Mouse (Mus musculus) cerebellum, postnatal 4 days (tissue): ENCODE measurements around the gene Kcnj5.
A peak's percentile ranks its signal among the peaks of the same experiment; 100 is the strongest.

Experiments used
- DNase-seq, 2 experiments: peaks; one replicate each; pipeline ENCODE4 v3.0.0; 2022; ENCODE audit warnings: low spot score in 2 of 2, mixed read lengths in 1 of 2

The Kcnj5 gene

DNA sequence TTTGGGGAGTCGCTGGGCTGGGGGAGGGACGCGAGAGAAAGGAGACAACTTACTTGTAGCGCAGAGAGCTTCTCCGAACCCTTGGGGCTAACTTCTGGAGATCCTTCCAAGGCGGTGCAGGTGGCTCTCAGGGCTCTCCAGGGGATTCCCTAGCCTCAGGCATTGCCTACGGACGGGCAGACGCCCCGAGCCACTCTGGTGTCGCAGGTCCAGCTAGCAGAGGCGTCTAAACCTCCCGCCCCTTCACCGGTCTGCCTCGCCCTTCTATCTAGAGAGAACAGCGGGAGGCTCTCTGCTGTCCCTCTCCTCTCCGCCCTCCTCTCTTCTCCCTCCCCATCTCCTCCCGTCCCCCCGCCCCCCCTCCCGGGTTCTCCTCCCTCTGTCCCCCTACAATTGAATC is at the start of gene Kcnj5:
Gene Kcnj5 (minus strand): TSS at position 300 of the 400 bp plus-strand sequence.
- no peak for DNase-seq

DNA sequence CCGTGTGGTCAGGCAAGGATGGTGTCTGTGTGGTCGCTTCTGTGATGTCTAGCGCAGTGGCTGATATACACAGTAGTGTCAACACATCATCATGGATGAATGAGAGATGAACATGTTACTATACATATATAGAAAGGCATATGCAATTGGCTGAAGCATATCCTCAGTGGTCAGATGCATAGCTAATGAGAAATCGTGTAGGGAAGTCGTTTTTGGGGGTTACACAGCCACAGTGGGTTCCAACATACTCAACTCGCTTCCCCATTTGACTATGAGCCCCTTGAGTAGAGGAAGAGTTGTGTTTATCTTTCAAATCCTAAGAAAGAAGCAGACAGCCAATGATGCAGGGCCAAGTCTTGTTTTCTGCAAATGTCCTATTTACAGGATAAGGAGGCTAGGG is 48.6 kb upstream of the Kcnj5 start:
- DNase-seq: no peak

DNA sequence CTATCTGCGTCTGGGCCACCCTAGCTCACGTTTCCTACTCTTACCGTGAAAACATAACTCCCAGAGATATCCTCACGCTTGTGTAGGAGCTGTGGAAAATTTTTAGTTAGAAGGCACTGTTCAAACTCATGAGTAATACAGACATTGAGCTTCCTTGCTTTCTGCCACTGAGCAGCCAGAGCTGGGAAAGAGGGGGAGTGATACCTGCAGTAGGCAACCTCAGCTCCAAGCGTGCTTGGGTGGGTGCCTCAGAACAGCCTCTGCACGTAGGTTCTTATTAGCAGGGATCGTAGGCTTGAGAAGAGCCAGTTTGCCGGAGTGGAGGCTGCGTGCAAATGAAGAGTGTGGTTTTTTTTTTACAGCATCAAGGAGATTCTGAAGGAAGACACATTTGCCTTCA is 47.6 kb upstream of the Kcnj5 start:
- no peak for DNase-seq

GRCm38 (mm10) chr9:32391092-32391491 is 46.9 kb upstream of the Kcnj5 start:
- no peak for DNase-seq

DNA sequence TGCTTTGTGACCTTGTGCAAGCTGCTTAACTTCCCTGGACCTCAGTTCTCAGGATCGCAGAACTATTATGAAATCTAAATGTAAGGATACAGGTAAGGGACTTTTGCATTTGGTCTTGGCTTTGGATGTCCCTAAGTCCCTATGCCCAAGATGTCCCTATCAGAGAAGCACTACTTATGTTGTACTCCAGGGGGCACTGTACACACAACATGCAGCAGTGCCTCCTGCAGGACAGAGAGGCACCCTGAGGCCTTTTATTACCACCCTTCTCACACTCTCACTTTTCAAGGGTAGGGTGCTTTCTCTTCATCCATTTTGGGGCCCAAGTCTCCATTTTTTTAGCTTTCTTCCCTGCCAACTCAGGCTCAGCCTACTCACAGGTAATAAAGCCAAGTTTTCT is 44.0 kb upstream of the Kcnj5 start:
- DNase-seq: no peak

DNA sequence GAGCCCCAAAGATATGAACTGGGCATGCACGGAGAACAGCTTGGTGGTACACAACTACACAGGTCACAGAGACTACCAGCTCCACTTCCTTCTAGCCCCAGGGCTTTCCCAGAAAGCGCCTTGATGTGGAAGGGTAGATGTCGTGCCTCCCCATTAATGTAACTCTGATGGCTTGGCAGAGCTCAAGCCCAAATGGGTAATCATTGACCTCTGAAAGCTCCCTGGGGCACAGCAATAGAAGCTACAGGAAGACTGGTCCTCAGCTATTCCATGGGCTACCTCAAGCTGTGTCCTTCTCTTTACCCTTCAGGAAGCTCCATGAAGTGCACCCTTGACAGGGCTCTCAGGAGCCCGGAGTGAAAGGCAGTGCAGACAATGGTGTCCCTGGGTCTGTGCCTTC is 40.8 kb upstream of the Kcnj5 start:
- no peak for DNase-seq

DNA sequence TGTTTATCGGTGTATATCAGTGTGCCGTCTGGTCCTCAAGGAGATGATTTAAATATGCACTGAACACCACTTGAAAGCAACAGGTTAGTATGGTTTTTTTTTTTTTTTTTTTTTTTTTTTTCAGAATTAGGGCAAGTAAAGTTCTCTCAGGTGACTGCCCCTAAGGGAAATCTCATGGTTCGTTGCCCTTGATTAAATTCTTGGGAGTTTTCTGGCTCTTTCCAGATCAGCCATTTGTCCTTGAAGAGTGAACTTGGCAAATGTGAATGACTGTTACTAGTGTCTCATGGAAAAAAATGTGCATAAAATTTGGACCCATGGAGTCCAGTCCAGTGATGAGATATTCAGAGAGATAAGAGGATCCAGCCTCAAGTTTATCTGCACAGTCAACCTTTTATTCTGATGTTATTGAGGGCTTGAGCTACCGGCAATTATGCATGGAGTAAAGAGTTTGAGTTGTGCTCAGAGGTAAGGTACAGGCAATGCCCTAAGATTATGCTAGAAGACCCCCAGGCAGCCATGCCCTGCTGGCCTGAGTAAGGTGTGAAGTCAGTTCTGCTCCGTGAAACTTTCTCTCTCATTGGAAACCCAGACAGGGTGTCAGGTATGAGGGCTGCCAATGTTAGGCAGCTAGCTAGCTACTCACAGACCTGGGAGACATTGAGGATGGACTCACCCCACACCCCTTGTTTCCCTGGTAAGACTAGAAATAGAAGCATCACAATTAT is 32.9 kb upstream of the Kcnj5 start:
- DNase-seq: no peak

DNA sequence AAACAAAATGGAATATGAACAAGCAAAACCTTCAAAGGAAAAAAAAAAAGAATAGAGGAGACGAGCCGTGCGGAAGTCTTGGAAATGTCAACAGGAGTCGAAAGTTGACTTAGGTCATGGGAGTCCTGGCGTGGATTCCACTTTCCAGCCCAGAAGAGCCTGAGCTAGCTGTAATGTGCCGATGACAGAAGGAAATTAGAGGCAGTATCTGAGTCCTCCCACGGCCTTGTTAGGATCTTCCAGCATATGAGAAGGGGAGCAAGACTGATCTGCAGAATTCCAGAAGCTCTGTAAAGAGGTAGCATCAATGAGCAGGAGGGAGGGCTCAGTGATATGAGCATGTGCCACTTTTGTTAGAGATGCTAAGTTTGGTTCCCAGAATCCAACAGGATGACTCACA is 31.9 kb upstream of the Kcnj5 start:
- DNase-seq: no peak

GRCm38 (mm10) chr9:32373656-32374055 is 29.5 kb upstream of the Kcnj5 start:
- DNase-seq: no peak

GRCm38 (mm10) chr9:32372202-32372601 is 28.1 kb upstream of the Kcnj5 start, which contains the start of gene Kcnj1:
TSS of gene Kcnj1 (plus strand) at chr9:32372493.
- no peak for DNase-seq

- DNase-seq: no peak
Observed at GRCm38 (mm10) chr9:32369388-32369787, 25.2 kb upstream of the Kcnj5 start.

DNA sequence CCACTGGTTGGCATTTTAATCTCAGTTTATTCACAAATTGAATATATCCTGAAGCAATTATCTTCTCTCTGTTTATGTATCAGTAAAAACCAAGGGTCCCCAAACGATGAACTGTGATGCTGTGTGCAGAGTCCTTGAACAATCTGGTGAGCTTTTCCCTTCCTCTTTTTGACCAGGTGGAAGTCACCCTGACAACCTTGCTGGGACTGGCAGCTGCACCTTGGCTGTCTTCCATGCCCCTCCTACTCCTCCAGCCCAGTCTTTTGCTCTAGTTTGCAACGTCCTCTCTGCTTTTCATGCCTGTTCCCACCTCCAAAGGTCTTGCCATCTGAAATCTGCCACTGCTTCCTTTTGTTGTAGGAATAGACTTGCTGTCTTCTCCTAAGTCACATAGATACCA is 24.7 kb upstream of the Kcnj5 start:
- DNase-seq: no peak

GRCm38 (mm10) chr9:32360770-32361169 is 16.6 kb upstream of the Kcnj5 start:
- DNase-seq: no peak

- DNase-seq: peak; percentile 52 to 77
Observed at GRCm38 (mm10) chr9:32350332-32350731, 6.2 kb upstream of the Kcnj5 start.

DNA sequence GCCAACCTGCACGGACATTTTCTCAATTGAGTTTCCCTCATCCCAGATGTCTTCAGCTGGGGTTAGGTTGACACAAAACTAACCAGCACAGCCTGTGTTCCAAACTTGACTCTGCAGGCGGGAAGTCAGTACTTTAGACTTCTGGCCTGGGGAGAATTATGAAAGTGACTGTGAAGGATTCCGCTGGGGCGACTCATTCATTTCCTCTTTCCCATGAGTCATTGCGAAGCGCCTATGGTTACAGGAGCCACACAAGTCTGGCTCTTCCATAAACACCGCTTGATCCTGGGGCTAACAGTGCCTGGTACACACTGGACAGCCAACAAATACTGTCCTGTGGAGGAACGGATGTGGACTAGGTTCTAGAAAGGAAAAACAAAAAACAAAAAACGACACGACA is 5.2 kb upstream of the Kcnj5 start:
- DNase-seq: no peak

GRCm38 (mm10) chr9:32348096-32348495 is 3.9 kb upstream of the Kcnj5 start:
- no peak for DNase-seq

GRCm38 (mm10) chr9:32344489-32344888 is 339 bp upstream of the Kcnj5 start:
- no peak for DNase-seq

GRCm38 (mm10) chr9:32342929-32343328 is 1.2 kb downstream of the Kcnj5 start:
- DNase-seq: no peak

DNA sequence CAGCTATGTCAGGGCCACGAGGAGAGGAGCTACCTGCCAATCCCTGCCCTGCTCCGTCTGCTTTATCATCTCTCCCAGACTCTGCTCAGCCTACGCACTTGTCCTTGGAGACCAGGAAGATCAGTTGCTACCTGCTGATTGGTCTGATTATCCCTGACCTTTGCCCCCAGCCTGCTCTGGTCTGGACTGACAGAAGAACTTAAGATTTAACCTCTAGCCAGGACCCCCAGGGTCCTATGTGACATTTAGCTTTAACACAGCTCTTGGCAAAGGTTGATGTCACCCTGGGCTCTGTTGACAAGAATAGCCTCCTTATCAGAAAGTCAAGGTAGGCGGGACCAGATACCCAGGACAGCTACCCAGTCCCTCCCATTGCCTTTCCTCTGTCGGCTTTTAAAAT is 3.3 kb downstream of the Kcnj5 start:
- DNase-seq: no peak

DNA sequence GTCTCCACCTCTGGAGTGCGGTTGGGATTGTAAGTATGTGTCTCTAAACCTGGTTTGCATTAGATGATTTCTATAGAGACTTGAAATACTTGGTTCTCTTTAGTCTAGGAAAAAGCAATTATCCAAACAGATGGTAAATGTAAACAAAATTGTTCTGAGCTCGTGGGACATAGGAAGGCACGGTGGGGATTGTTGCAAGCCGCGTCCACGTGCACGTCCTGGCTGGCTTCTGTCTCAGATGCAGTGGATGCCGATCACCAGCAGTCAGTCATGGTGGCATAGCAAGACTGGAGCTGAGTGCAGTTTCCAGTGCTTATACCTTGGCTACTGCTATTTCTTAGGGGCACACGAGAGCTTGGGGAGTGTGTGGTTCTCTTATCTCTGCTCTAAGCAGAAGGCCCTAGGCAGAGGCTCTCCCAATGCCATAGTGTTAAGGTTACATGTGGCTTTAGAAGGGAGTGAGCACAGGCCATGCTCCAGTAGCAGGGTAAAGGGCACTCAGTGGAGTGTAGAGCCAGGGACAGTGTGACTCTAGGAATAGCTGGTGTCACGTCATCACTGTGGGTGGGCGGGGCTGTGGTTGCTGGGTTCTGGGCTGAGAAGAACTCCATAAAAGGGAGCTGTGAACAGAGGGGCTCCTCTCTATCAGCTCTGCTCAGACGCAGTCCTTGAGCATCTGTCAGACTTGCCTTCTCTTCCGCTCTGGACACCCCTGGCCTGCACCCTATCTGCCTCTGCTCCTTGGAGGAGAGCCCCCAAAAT is 8.6 kb downstream of the Kcnj5 start:
- no peak for DNase-seq

- no peak for DNase-seq
Observed at GRCm38 (mm10) chr9:32331162-32331561, 13.0 kb downstream of the Kcnj5 start.

- no peak for DNase-seq
Observed at GRCm38 (mm10) chr9:32328777-32329176, 15.4 kb downstream of the Kcnj5 start.

DNA sequence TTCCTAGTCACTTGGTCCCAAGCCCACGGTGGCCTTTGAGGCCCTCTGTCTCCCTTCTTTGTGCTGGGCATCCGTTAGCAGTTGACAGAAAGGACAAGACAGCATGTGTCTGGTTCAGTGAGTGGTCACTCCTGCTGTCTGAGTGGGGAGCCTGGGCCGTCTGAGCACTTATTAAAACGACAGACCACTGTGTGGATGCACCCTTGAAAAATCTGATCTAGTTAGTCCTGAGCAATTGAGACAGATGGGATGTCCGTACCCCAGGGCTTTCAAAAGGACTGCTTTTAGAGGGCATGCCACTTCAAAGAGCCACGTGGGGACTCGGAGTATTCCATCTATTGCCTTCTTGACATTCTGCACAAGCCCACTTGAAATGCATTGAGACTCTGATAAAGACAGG is 20.5 kb downstream of the Kcnj5 start:
- DNase-seq: no peak
